Mouse (Mus musculus) neutrophil, adult 83 days (primary cell): ENCODE results near the gene Gabpb2. TPM values are rescaled to one million over a fixed set of nuclear protein-coding genes. Genes with fewer than 3 reads are reported as not detected.

Experiments
- total RNA-seq, 2 experiments: library from RNA; stranded (reverse); gene quantifications; one replicate each; pipeline ENCODE4 v1.2.4; 2023

The Gabpb2 gene
- total RNA-seq, result 10 to 100 TPM; 38.9 to 47.6 TPM

GRCm38 (mm10) chr3:95217255-95218134, at the start of gene Gabpb2:
Gene Gabpb2, minus strand, starts transcription at chr3:95217916.

DNA sequence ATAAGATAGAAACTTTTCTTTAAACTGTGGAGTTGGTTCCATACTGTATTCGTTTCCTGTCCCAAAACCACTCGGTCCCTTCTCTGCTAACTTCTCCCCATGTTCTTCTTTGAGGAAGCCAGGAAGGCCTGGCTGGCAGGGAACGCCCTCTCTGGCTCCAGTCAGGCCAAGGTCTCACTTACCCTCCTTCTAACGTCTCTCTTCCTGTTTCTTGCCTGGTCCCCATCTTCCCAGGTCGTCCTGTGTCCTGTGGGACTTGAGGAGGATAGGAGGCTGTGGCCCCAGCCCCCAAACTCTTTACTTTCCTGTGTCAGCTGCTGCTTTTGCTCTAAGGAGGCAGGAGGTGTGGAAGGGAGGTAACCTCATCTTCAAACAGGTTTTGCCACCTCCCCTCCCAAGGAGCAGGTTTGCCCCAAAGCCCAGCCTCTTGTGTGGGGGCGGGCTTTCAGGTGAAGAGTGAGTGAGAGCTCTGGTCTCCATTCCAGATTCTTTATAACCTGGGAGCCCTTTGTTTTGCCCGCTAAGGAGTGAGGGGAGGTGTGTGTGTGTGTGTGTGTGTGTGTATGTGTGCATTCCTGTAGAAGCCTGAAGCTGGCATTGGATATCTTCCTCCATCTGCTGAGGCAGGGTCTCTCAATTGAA, 33.2 kb upstream of the Gabpb2 start, which contains the start of gene Bnipl:
TSS of gene Bnipl (minus strand) at position 411 of the 642 bp plus-strand sequence.

DNA sequence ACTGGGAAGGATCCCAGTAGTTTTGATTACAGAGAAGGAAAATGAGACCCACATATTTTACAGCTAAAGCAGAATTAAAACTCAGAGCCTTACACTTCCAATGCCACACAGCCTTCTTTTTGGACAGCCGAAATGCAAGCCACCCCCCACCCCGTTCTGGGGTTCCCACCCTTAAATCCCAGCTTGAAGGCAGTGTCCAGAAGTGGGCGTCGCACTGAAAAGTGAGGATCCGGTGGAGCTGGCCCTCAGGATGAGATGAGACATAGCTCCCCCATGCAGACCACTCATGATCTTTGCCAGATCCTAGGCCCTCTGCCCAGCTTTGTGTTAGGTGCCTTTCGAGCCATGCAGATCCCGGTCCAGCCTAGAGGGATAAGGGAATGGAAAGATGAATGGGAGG, 23.8 kb upstream of the Gabpb2 start, which contains the start of gene Gm128:
TSS of gene Gm128 (minus strand) at position 101 of the 400 bp plus-strand sequence.

DNA sequence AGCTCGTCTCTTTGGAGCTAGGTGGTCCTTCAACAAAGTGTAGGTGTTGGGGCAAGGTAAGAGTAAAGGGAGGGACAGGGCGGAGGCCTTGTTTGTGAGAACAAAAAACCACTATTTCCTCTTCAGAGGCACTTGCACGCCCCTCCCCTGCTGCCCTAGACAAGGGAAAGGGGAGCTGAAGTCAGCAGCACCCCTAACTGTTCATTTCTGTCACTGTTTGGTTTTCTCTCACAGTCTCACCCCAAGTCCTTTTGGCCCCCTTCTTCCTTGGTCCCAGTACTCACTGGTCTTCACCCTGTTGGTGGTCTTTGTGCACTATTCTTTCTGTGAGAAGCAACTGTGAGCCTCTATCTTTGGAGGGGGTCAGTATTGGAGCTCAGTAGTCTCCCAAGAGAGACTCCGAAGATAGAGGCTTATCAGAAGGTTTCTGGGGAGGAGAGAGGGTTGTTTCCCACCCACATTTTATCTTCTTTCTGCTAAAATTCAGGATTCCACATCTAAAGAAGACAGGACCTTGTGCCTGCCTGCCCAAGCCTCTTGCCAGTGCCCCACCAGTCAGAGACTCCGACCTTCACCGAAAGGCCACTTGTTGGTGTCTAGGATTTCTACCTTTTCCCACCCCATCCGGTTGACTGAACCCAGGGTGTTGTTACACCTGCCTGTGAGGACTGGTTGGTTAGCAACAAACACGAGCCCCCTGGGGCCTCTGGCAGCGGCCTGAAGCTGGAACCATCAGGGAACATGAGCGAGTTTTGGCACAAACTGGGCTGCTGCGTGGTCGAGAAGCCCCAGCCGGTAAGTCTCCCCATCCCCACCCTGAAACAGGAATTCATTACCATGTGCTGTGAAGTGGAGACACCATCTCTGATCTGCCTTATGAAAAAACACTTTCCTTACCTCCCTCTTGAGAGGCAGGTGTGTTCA, 13.8 kb upstream of the Gabpb2 start, which contains the start of gene Mllt11:
TSS of gene Mllt11 (minus strand) at position 874 of the 924 bp plus-strand sequence.

DNA sequence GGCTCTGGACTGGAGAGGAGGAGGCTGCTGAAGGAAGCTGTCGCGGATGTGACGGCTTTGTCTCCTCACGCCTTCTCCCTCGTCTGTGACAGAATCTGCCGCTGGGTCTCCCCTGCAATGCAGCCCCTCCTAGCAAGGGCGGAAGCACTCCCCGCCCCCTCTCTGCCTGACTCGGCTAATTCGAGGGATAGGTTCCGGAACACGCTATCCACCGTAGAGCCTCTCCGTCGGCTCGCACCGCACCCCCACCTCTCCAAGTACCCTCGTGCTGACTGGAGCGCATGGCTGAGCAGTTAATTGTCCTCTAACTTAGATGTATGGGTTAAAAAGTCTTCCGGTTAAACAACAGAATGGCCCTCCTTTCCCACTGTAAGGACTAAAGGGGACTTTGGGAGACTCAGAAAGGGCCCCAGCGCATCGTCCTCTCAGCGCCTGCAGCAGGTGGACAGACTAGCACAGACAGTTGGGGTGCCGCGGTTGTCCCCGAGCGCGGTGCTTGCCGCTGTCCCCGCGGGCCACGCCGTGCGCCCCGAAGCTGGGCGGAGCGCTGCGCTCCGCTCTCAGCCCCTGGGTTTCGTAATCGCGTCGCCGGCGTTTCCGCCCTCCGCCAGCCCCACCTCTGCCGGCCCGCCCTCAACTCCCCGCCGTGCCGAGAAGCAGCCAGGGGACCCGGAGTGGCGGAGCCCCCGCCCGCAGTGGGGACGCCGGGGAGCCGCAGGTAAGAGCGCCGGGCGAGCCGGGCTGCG, 10.6 kb upstream of the Gabpb2 start, which contains the start of gene Cdc42se1:
TSS of gene Cdc42se1 (plus strand) at position 585 of the 746 bp plus-strand sequence.

DNA sequence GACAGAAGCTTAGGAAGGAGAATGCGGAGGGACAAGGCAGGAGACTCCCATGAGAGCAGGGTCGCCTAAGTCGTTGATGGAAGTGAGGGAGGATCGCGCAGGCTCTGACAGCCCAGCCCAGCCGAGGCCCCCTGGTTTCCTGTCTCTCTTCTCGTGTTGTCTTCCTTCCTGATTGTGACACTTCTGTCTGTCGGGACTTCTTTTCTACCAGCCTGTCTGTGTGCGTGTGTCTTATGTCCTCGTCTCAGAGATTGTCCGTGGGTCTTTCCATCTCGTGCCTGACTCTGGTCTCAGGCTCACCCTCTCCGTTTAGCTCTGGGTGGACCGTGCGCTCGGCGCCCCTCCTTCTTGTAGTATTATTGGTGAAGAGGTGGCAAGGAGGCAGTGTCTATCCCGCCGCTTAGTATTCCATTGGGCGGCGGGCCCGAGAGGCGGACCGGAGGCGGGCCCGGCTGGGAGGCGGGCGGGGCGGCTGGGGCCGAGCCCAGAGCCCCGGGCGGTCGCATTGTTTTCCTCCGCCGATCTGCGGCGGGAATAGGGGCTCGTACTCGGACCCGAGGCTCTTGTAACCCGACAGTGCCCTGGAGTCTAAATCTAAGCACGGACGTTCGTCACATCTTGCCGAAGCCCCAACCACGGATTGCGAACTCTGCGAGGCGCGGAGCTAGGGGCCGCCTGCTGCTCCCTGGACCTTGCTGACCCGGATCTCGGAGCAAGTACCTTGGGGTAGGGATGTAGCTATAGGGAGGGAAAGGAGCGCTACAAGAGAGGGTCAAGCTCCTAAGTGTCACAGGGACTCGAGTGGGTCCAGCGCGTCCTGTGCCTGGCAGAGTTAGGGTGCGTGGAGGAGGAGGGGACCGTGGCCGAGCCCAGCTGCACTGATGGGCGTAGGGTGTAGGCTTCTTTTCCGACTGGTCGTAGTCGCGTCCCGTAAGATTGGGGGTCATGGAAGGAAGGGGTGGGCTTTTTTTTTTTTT, 57.4 kb downstream of the Gabpb2 start, which contains the start of gene Sema6c:
TSS of gene Sema6c (plus strand) at position 471 of the 977 bp plus-strand sequence.

GRCm38 (mm10) chr3:95141952-95142616, 75.6 kb downstream of the Gabpb2 start, which contains the start of gene Tnfaip8l2:
Gene Tnfaip8l2, minus strand, starts transcription at chr3:95142360.

GRCm38 (mm10) chr3:95133680-95134101, 84.0 kb downstream of the Gabpb2 start, which contains the start of the genes Scnm1 and Lysmd1:
Gene Scnm1, minus strand, starts transcription at chr3:95134011.
Gene Lysmd1, plus strand, starts transcription at chr3:95134088.

Other genes starting within 250 kb of the Gabpb2 start
- 10 to 100 TPM; 29.4 to 40.4 TPM for gene Pi4kb, start 243.2 kb downstream of the Gabpb2 start, total RNA-seq
- 10 to 100 TPM; 44.6 to 57.4 TPM for gene Zfp687, start 202.5 kb downstream of the Gabpb2 start, total RNA-seq
- gene Psmd4, start 175.3 kb downstream of the Gabpb2 start, total RNA-seq, result 10 to 100 TPM; 92.0 to 99.5 TPM
- gene Pip5k1a, start 111.0 kb downstream of the Gabpb2 start, total RNA-seq, result 10 to 100 TPM; 20.7 to 26.5 TPM
- 10 to 100 TPM; 31.0 to 35.0 TPM for gene Vps72, start 106.9 kb downstream of the Gabpb2 start, total RNA-seq
- 1 to 10 TPM in 1 of 2 experiments, under 1 TPM in 1; 0.99 to 1.6 TPM for gene Tmod4, start 93.4 kb downstream of the Gabpb2 start, total RNA-seq
- 10 to 100 TPM; 42.7 to 50.8 TPM for gene Scnm1, start 83.9 kb downstream of the Gabpb2 start, total RNA-seq
- gene Lysmd1, start 83.8 kb downstream of the Gabpb2 start, total RNA-seq, result 1 to 10 TPM; 2.6 to 3.2 TPM
- 10 to 100 TPM; 78.5 to 90.9 TPM for gene Tnfaip8l2, start 75.6 kb downstream of the Gabpb2 start, total RNA-seq
- gene Sema6c, start 57.5 kb downstream of the Gabpb2 start, total RNA-seq, result 1 to 10 TPM in 1 of 2 experiments, under 1 TPM in 1; 0.79 to 1.2 TPM
- 100 to 1,000 TPM; 224 to 236 TPM for gene Cdc42se1, start 10.8 kb upstream of the Gabpb2 start, total RNA-seq
- gene Mllt11, start 14.3 kb upstream of the Gabpb2 start, total RNA-seq, result 1 to 10 TPM; 2.3 to 2.4 TPM
- gene Gm128, start 23.7 kb upstream of the Gabpb2 start, total RNA-seq, result not detected
- under 1 TPM in 1 of 2 experiments, not detected in 1; 0.44 TPM for gene Bnipl, start 33.3 kb upstream of the Gabpb2 start, total RNA-seq
- 100 to 1,000 TPM; 127 to 146 TPM for gene Mindy1, start 63.4 kb upstream of the Gabpb2 start, total RNA-seq
- gene Prune1, start 64.2 kb upstream of the Gabpb2 start, total RNA-seq, result 10 to 100 TPM; 17.4 to 19.3 TPM
- 1 to 10 TPM; 2.6 to 2.8 TPM for gene Anxa9, start 89.3 kb upstream of the Gabpb2 start, total RNA-seq
- 100 to 1,000 TPM; 130 to 136 TPM for gene Cers2, start 96.9 kb upstream of the Gabpb2 start, total RNA-seq
- 10 to 100 TPM; 20.0 to 21.0 TPM for gene Setdb1, start 139.3 kb upstream of the Gabpb2 start, total RNA-seq
- gene 4930558C23Rik, start 184.9 kb upstream of the Gabpb2 start, total RNA-seq, result not detected
- gene Arnt, start 216.5 kb upstream of the Gabpb2 start, total RNA-seq, result 10 to 100 TPM; 53.9 to 57.9 TPM